Mouse (Mus musculus) gonadal fat pad, adult 2 months (tissue): ENCODE results near the gene Zic4. TPM values are rescaled to one million over a fixed set of nuclear protein-coding genes. Genes with fewer than 3 reads are reported as not detected.

Experiments
- DNase-seq: peaks from one replicate; pipeline ENCODE4 v3.0.0-alpha.2; 2012; ENCODE audit warnings: low read depth
- polyA plus RNA-seq: library from polyadenylated mRNA; depleted of rRNA; stranded (reverse); fragments of >200 nt; gene quantifications from 2 replicates; pipeline ENCODE4 v1.2.3, GENCODE M21; 2012; rRNA removed

Gene Zic4
- polyA plus RNA-seq, 1 experiment: not detected

DNA sequence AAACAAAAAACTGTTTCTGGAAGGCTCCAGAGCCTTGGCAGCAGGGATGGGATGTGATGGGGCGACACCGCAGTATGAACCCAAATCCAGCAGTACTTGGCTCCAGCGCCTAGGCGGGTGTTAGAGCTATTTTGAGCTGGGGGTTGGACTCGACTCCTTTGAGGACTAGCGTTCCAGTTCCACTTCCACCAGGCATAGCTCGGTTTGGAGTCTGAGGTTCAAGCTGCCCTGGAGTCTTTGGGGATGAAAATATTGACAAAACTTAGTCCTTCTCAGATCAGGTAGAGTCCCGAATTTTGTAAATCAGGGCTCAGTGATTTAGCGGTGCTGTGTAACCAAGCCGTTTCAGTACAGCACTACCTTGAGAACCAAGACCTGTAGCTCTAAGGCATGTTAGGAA is 39.3 kb downstream of the Zic4 start:
- no peak for DNase-seq

DNA sequence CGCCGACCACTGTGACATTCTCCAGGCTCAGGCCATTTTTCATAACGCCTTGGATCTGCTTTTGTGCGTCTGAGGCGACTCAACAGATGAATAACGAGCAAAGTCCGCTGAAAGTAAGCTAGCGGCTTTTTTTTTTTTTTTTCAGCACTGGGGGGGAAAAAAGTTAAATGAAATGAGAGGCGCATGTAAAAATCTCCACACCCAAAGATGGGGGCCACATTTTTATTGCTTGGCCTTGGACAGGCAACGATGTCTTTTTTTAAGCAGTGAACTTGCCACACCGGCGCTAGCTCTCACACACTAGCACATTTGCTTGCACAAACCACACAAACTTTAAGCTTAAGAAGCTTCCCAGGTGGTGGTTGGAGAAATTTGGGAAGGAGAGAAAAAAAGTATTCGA is 42.0 kb downstream of the Zic4 start:
- no peak for DNase-seq

DNA sequence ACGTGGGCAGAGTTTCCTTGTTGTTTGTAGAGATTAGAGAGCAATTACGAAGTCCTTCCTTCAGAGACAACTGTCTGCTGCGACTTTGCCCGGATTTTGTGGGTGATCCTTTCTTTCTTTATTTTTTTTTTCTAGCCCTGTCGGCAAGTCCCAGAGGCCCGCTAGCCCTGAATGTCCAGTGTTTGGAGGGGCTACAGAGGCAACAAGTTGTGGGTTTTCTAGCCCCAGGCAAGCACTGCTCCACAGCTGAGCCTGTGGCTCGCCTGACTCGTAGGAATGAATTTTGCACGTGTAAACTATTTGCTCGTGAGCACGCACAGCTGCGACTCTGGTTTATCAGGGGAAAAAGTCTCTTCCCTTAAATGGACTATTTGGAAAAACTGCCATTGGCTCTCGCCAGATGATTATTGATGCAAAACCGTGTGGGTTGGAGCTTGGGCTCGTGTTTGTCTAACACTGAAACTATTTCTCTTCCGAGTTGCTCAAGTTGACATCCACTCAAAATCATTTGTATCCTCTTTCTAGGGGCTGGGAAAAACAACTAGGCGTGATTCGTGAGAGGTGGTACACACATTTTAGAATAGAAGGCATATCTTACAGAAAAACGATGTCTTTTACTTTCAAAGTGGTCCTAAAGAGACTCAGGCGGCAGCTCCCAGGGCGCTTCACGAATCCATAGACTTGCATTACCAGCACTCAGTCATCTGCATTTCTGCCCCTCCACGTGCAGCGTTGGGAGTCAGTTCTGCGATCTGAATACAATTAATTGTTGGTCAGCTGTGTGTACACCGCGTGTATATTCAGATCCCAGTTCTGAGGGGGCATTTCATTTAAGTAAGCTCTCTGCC is 42.9 kb downstream of the Zic4 start:
- no peak for DNase-seq

DNA sequence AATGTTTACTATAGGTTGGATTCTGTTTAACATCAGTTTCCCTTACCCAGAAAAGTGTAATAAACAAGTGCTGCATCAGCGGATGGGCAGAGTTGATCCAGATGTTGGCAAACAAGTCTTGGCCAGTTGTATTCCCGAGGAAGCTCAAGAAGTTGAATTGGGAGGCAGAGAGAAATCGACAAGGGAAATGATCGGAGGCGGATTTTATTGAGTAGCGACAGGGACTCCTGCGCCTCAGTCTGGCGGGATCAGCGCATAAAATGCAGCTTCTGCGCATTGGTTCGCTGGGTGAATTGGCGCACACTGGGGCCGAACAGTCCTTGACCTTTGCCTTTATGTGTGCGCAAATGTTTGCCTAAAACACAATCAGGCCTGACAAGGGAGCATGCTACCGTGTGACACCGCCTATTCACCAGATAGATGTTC is 43.6 kb downstream of the Zic4 start:
- DNase-seq: no peak

DNA sequence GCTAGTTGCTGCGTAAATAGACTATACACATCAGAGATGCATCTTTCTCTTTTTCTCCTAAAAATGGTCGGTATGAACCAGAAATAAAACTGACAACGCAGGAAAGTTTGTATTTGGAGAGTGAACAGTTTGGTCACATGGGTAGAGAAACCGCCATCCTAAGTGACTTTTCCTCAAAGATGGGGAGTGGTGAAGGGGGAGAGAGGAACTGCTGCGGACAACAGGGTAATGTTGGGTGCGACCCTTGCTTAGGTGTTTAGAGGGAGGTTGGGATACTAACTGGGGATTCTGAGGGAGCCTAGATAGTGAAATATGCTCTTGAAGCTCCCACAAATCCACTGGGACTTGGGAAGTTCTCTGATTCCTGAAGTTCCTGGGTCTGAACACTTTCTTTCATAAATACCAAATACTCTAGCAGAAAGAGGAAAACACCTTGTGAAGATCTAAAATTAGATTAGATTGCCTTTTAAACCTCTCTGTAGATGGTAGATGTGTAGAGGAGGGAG is 44.1 kb downstream of the Zic4 start:
- DNase-seq: no peak

DNA sequence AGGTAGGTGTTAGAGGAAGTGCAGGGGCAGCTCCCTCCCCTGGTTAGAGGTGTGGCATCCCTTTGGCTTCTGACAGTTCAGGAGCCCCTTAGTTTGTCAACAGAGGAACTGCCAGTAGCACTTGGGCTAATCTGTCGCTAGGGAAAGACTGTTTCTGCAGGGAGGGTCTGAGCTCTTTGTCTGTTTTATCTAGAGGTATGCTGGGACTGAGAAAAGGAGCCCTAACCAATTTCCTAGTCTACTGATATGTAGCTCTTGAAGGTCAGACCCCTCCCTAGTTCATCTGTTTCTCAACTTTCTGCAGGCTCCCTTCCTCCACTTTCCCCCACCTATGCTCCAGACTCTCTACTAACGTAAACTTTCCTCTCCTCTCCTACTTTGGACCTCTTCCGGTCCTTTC is 47.6 kb downstream of the Zic4 start:
- DNase-seq: no peak

DNA sequence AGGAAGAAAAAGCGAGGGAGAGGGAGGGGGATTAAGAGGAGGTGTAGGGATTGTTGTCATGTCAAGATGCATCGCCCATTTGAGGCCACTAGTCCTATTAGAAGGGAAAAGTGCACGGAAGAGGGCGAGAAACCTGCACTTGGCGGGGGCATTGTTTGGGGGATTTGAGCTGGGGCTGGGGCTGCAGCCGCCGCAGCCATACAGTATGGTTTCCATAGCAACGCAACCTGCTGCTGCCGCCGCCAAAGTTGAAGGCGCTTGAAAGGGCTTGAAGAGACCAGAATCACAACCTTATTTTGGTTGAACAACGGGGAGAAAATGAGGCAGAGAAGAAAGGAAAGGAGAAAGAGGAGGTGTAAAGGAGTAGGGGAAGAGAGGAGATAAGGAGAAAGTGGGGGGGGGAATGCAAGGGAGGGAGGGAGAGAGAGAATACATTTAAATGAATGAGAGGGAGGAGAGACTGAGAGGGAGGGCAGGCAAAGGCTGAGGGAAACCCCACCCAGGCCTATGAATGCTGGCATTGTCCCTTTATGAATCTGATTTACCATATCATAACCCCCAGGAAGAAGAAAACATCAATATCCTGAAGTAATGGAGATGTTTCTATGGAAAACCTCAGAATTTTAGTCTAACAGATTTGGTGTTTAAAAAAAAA is 51.9 kb downstream of the Zic4 start:
- DNase-seq: no peak

DNA sequence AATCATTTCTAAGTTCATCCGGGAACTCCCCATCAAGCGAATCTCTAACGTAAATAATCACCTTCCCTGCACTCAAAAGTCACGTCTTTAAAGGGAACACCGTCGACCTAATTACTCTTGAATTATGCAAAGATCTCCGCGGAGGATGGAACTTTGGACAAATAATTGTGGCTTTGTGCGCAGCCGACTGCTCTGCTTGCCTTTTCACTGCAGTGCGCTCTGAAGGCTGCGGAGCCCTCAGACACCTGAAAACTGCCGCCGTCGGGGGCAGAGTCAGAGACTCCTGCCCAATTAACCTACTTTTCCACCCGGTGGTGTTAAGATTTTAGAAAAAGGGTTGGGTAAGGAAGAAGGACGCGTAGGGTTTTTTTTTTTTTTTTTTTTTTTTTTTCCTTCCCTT is 58.2 kb downstream of the Zic4 start:
- no peak for DNase-seq

Other genes with a start within 250 kb of the Zic4 start
- not detected in 2 replicates for gene Zic1, start 3.4 kb downstream of the Zic4 start, polyA plus RNA-seq